Mouse (Mus musculus) thymus, adult 2 months (tissue): ENCODE measurements around the gene LTO1. TPM values are rescaled to one million over a fixed set of nuclear protein-coding genes. Genes with fewer than 3 reads are reported as not detected.

ENCODE experiments used
- DNase-seq: peaks from one replicate; pipeline ENCODE4 v3.0.0; 2021
- H3K27ac ChIP-seq: fragments of 200-500 bp; 2 replicates; pipeline ENCODE4 v1.5.1; 2012; ENCODE audit warnings: low read length, control low read depth; ENCODE audit not compliant: control insufficient read depth, insufficient read depth
- H3K27me3 ChIP-seq: fragments of 200-500 bp; 2 replicates; pipeline ENCODE4 v1.6.1; 2012; ENCODE audit warnings: mild to moderate bottlenecking, low read length, moderate library complexity, mixed read lengths; ENCODE audit not compliant: control insufficient read depth, insufficient read depth
- H3K36me3 ChIP-seq: fragments of 200-500 bp; 2 replicates; pipeline ENCODE4 v1.6.1; 2012; ENCODE audit warnings: mild to moderate bottlenecking, low read length, moderate library complexity; ENCODE audit not compliant: control insufficient read depth, insufficient read depth
- H3K4me1 ChIP-seq: fragments of 200-500 bp; replicated peaks from 2 replicates; pipeline ENCODE4 v1.6.1; 2012; ENCODE audit warnings: low read length; ENCODE audit not compliant: control insufficient read depth, insufficient read depth
- H3K4me3 ChIP-seq: fragments of 200-500 bp; 2 replicates; pipeline ENCODE4 v1.5.1; 2012; ENCODE audit warnings: mild to moderate bottlenecking, low read length, control low read depth, moderate library complexity; ENCODE audit not compliant: control insufficient read depth, insufficient read depth
- CTCF ChIP-seq: fragments of 200-500 bp; IDR thresholded peaks from 2 replicates; pipeline ENCODE4 v1.5.1; 2012; ENCODE audit warnings: mild to moderate bottlenecking, control low read depth, low read length, moderate library complexity, borderline replicate concordance; ENCODE audit not compliant: control insufficient read depth, poor library complexity, insufficient read depth; ENCODE audit errors: extremely low read depth
- POLR2A ChIP-seq: fragments of 200-500 bp; IDR thresholded peaks from 2 replicates; pipeline ENCODE4 v1.6.1; 2012; ENCODE audit warnings: mild to moderate bottlenecking, low read length, control low read depth, moderate library complexity; ENCODE audit not compliant: control insufficient read depth, poor library complexity, insufficient read depth; ENCODE audit errors: extremely low read depth
- WGBS: fragments of 180-500 bp; shearing (Covaris S2); methylation state at CpG from one replicate; pipeline ENCODE4 v1.1.7; 2018; 5-methylcytosine and 5-hydroxymethylcytosine counted together
- polyA plus RNA-seq: library from polyadenylated mRNA; depleted of rRNA; stranded (reverse); fragments of >200 nt; gene quantifications from 2 replicates; pipeline ENCODE4 v1.2.3, GENCODE M21; 2012; rRNA removed

LTO1 gene
- polyA plus RNA-seq, result 23.5 and 26.6 TPM in 2 replicates

DNA sequence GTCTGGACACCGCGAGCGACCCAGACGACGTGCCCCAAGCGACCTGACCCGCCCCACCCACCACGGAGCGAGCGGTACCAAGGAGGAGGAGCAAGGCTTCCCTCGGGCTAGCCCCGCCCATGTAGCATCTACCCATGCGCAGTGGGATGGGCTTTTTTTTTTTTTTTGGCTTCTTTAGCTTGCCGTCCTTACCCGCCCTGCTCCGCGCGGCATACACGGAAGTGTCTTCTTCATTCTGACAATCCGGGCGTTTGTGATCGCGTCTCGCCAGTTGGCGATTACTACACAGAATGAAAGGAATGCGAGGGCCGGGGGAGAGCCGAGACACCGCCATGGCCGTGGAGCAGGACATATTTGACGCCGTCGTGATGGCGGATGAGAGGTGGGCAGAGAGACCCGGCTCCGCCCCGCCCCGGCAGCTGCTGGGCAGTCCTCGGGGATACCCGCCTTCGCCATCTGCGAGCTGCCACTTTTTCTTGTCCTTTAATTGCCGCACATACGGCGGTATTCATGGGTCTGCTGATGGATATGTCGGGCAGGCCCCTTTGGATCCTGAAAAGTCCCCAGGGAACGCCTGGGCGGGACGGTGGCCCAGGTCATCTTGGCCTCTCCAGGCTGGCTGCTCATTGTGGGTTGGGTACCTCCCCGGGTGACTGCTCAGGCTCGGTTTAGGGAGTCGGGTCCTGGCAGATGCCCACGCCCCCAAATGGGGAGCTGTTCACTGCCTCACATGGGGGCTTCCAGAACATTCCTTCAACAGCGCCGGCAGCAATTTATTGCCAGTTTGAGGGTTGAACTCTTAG is at the start of gene LTO1:
TSS of gene LTO1 (plus strand) at position 153 of the 803 bp plus-strand sequence.
- H3K27ac ChIP-seq, result no peak within 1 kb of the TSS
- peak within 1 kb of the TSS; percentile 97 for H3K4me3 ChIP-seq
- no peaks in the 10 kb centered on the region for H3K27me3 ChIP-seq
- H3K36me3 ChIP-seq, result peaks cover 3% of the 10 kb centered on the region; the same call in 1 of the 2 replicates
- DNase-seq, result peak; percentile 92
- TF ChIP-seq POLR2A (peak; percentile 56; the same call in 1 of the 2 replicates), CTCF (peak; percentile 47; the same call in 1 of the 2 replicates)
- WGBS, result 1% methylated on average over 55 of the region's 55 CpGs
- peaks cover 5% of the 10 kb centered on the region for H3K4me1 ChIP-seq

GRCm38 (mm10) chr7:144867161-144867560 is 47.7 kb upstream of the LTO1 start:
- H3K4me1 ChIP-seq, result no peaks in the 10 kb centered on the region
- DNase-seq, result no peak
- WGBS, result 76% methylated on average over 4 of the region's 4 CpGs
- H3K27ac ChIP-seq, result no peak overlapping the region
- no peak overlapping the region for H3K4me3 ChIP-seq
- no peaks in the 10 kb centered on the region for H3K36me3 ChIP-seq
- peaks cover 2% of the 10 kb centered on the region; the same call in 1 of the 2 replicates for H3K27me3 ChIP-seq
- no peak for TF ChIP-seq POLR2A
- TF ChIP-seq CTCF, result no peak

GRCm38 (mm10) chr7:144867602-144868001 is 47.3 kb upstream of the LTO1 start:
- Histone ChIP-seq H3K36me3 (no peaks in the 10 kb centered on the region), H3K27me3 (peaks cover 2% of the 10 kb centered on the region; the same call in 1 of the 2 replicates), H3K4me1 (no peaks in the 10 kb centered on the region), H3K4me3 (no peak overlapping the region), H3K27ac (no peak overlapping the region)
- TF ChIP-seq CTCF (no peak), POLR2A (no peak)
- DNase-seq, result no peak
- 92% methylated on average over 8 of the region's 8 CpGs for WGBS

DNA sequence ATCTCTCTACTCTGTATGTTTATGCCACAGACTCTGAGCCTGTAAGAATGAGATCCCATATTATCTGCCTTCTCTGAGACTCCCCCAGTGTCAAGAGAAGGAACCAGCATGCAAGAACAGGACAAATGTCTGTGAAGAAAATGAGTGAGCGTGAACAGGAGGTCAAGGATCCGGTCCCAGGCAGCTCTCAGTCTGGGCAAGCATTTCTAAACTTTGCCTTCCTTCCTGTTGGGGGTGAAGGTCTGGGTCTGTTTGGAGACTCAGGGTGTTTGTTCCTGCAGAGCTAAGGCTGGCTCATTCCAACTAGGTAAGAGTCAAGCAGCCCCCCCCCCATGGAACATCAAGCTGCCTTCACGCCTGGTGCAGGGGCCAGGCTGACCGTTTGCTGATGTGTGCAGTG is 42.5 kb upstream of the LTO1 start:
- 72% methylated on average over 4 of the region's 4 CpGs for WGBS

GRCm38 (mm10) chr7:144873160-144873559 is 41.7 kb upstream of the LTO1 start:
- DNase-seq, result no peak
- H3K36me3 ChIP-seq, result no peaks in the 10 kb centered on the region
- 98% methylated on average over 4 of the region's 4 CpGs for WGBS
- no peak for TF ChIP-seq POLR2A
- H3K27ac ChIP-seq, result no peak overlapping the region
- no peak overlapping the region for H3K4me3 ChIP-seq
- no peaks in the 10 kb centered on the region for H3K4me1 ChIP-seq
- H3K27me3 ChIP-seq, result no peaks in the 10 kb centered on the region

More for the DNA sequence above, 42.5 kb upstream of the LTO1 start:
- no peaks in the 10 kb centered on the region for H3K27me3 ChIP-seq
- TF ChIP-seq POLR2A (no peak), CTCF (no peak)
- no peaks in the 10 kb centered on the region for H3K4me1 ChIP-seq
- no peaks in the 10 kb centered on the region for H3K36me3 ChIP-seq
- no peak overlapping the region for H3K27ac ChIP-seq
- no peak for DNase-seq
- no peak overlapping the region for H3K4me3 ChIP-seq

DNA sequence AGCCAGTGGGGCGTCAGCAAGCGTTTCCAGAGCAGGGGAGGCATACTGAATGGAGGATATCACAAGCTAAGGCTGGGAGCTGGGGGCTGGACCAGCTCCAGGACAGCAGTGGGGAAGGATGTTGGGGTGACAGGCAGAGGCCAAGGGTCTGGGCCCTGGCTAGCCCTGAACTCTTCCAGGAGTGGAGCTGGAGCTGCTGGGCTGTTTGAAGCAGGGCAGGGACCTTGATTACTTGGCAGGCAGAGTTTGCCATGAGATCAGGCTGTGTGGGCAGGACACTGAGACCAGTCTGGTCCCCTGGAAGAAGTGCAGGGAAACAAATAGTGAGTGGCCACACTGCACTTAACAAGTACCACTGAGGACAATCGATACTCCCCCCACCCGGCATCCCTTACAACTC is 40.7 kb upstream of the LTO1 start:
- H3K27me3 ChIP-seq, result no peaks in the 10 kb centered on the region
- no peak overlapping the region for H3K27ac ChIP-seq
- WGBS, result 90% methylated on average over 4 of the region's 4 CpGs
- no peaks in the 10 kb centered on the region for H3K36me3 ChIP-seq
- no peaks in the 10 kb centered on the region for H3K4me1 ChIP-seq
- no peak for DNase-seq
- no peak overlapping the region for H3K4me3 ChIP-seq
- TF ChIP-seq CTCF, result no peak
- no peak for TF ChIP-seq POLR2A

DNA sequence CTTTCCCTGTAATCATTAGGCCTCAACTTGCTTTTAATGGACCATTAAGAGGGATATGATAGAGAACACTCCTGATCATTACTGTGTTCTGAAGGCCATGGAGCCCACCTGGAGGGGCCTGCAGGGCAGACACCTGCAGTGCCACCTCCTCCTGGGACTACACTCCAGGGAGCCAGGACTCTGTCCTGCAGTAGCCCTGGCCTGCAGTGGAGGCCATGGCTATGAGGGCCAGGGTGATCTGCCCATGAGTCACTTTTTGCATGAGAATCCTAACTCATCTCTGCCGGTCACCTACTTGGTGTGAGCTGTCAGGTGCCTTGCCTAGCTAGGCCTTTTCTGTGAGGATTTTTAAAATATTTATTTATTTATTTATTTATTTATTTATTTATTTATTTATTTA is 36.5 kb upstream of the LTO1 start:
- no peaks in the 10 kb centered on the region for H3K36me3 ChIP-seq
- TF ChIP-seq CTCF (no peak), POLR2A (no peak)
- 100% methylated on average over 1 of the region's 1 CpGs for WGBS

DNA sequence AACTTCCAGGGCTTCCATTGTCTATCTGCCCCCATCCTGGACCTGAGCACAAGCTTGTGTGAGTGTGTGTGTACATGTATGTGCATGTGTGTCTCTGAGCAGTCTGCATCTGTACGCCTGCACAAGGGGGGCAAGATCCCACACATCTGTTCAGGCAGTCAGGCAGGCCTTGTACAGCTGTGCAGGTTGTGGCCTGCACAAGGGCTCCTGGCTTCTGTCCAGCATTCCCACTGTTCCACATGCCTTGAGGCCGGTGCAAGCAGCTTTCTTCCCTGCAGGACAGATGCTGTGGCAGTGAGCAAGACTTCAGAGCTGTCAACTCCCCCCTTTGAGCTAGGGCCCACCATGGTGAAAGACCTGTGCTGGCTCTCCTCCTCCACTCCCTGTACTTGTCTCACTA is 31.8 kb upstream of the LTO1 start:
- DNase-seq, result no peak
- WGBS, result 83% methylated on average over 2 of the region's 2 CpGs

More for the DNA sequence above, 36.5 kb upstream of the LTO1 start:
- Histone ChIP-seq H3K27me3 (no peaks in the 10 kb centered on the region), H3K4me3 (no peak overlapping the region), H3K4me1 (no peaks in the 10 kb centered on the region), H3K27ac (no peak overlapping the region)
- no peak for DNase-seq

More for the DNA sequence above, 31.8 kb upstream of the LTO1 start:
- H3K4me3 ChIP-seq, result no peak overlapping the region
- no peaks in the 10 kb centered on the region for H3K4me1 ChIP-seq
- H3K36me3 ChIP-seq, result no peaks in the 10 kb centered on the region
- TF ChIP-seq CTCF, result no peak
- no peak for TF ChIP-seq POLR2A
- H3K27ac ChIP-seq, result no peak overlapping the region
- H3K27me3 ChIP-seq, result no peaks in the 10 kb centered on the region
